Mouse (Mus musculus): ENCODE measurements around the gene Bmi1. TPM values are rescaled to one million over a fixed set of nuclear protein-coding genes. Genes with fewer than 3 reads are reported as not detected.

The Bmi1 gene
- polyA plus RNA-seq, 1 experiment: 42.4 TPM

GRCm38 (mm10) chr2:18679701-18680100, 2.9 kb downstream of the Bmi1 start:
- H3K4me1 ChIP-seq (ENCODE audit: control insufficient read depth, insufficient read depth, insufficient read length, low read length): peaks cover 6% of the 10 kb centered on the region; the same call in 1 of the 2 replicates
- no peak overlapping the region for H3K4me3 ChIP-seq (ENCODE audit: insufficient read depth, low read depth, low read length)
- no peak overlapping the region for H3K27ac ChIP-seq (replicated peaks; ENCODE audit: low read depth, low read length)

- peak overlapping the region; percentile 28; the same call in 1 of the 2 replicates for H3K4me3 ChIP-seq (ENCODE audit: insufficient read depth, low read depth, low read length)
Observed at GRCm38 (mm10) chr2:18680501-18680900, 3.7 kb downstream of the Bmi1 start.

GRCm38 (mm10) chr2:18680961-18681360, 4.1 kb downstream of the Bmi1 start:
- Histone ChIP-seq H3K27ac (replicated peaks; ENCODE audit: low read depth, low read length) (no peak overlapping the region), H3K4me3 (ENCODE audit: insufficient read depth, low read depth, low read length) (peak overlapping the region; percentile 37), H3K4me1 (ENCODE audit: control insufficient read depth, insufficient read depth, insufficient read length, low read length) (peaks cover 4% of the 10 kb centered on the region; the same call in 1 of the 2 replicates)

More at GRCm38 (mm10) chr2:18680501-18680900, 3.7 kb downstream of the Bmi1 start:
- no peak overlapping the region for H3K27ac ChIP-seq (replicated peaks; ENCODE audit: low read depth, low read length)
- H3K4me1 ChIP-seq (ENCODE audit: control insufficient read depth, insufficient read depth, insufficient read length, low read length): peaks cover 6% of the 10 kb centered on the region; the same call in 1 of the 2 replicates

- H3K4me3 ChIP-seq (ENCODE audit: insufficient read depth, low read depth, low read length): no peak overlapping the region
- H3K4me1 ChIP-seq (ENCODE audit: control insufficient read depth, insufficient read depth, insufficient read length, low read length): no peaks in the 10 kb centered on the region
- no peak overlapping the region for H3K27ac ChIP-seq (replicated peaks; ENCODE audit: low read depth, low read length)
Observed at GRCm38 (mm10) chr2:18684062-18684461, 7.2 kb downstream of the Bmi1 start.

- H3K4me3 ChIP-seq (ENCODE audit: insufficient read depth, low read depth, low read length): no peak overlapping the region
- no peak overlapping the region for H3K27ac ChIP-seq (replicated peaks; ENCODE audit: low read depth, low read length)
- no peaks in the 10 kb centered on the region for H3K4me1 ChIP-seq (ENCODE audit: control insufficient read depth, insufficient read depth, insufficient read length, low read length)
Observed at GRCm38 (mm10) chr2:18686386-18686785, 9.6 kb downstream of the Bmi1 start.

GRCm38 (mm10) chr2:18686826-18687519, 10.2 kb downstream of the Bmi1 start:
- no peak overlapping the region for H3K4me3 ChIP-seq (ENCODE audit: insufficient read depth, low read depth, low read length)
- no peak overlapping the region for H3K27ac ChIP-seq (replicated peaks; ENCODE audit: low read depth, low read length)
- H3K4me1 ChIP-seq (ENCODE audit: control insufficient read depth, insufficient read depth, insufficient read length, low read length): no peaks in the 10 kb centered on the region

GRCm38 (mm10) chr2:18687671-18688170, 10.9 kb downstream of the Bmi1 start:
- H3K27ac ChIP-seq (replicated peaks; ENCODE audit: low read depth, low read length): no peak overlapping the region

GRCm38 (mm10) chr2:18688286-18688685, 11.5 kb downstream of the Bmi1 start:
- Histone ChIP-seq H3K27ac (replicated peaks; ENCODE audit: low read depth, low read length) (no peak overlapping the region), H3K4me1 (ENCODE audit: control insufficient read depth, insufficient read depth, insufficient read length, low read length) (no peaks in the 10 kb centered on the region), H3K4me3 (ENCODE audit: insufficient read depth, low read depth, low read length) (peak overlapping the region; percentile 56)

More at GRCm38 (mm10) chr2:18687671-18688170, 10.9 kb downstream of the Bmi1 start:
- Histone ChIP-seq H3K4me3 (ENCODE audit: insufficient read depth, low read depth, low read length) (no peak overlapping the region), H3K4me1 (ENCODE audit: control insufficient read depth, insufficient read depth, insufficient read length, low read length) (no peaks in the 10 kb centered on the region)

GRCm38 (mm10) chr2:18688708-18689063, 11.9 kb downstream of the Bmi1 start:
- Histone ChIP-seq H3K4me3 (ENCODE audit: insufficient read depth, low read depth, low read length) (peak overlapping the region; percentile 56), H3K4me1 (ENCODE audit: control insufficient read depth, insufficient read depth, insufficient read length, low read length) (no peaks in the 10 kb centered on the region), H3K27ac (replicated peaks; ENCODE audit: low read depth, low read length) (no peak overlapping the region)

- no peak overlapping the region for H3K27ac ChIP-seq (replicated peaks; ENCODE audit: low read depth, low read length)
- H3K4me3 ChIP-seq (ENCODE audit: insufficient read depth, low read depth, low read length): peak overlapping the region; percentile 56
- H3K4me1 ChIP-seq (ENCODE audit: control insufficient read depth, insufficient read depth, insufficient read length, low read length): no peaks in the 10 kb centered on the region
Observed at GRCm38 (mm10) chr2:18689064-18689921, 12.5 kb downstream of the Bmi1 start.

GRCm38 (mm10) chr2:18690055-18690691, 13.4 kb downstream of the Bmi1 start:
- H3K27ac ChIP-seq (replicated peaks; ENCODE audit: low read depth, low read length): no peak overlapping the region
- peak overlapping the region; percentile 56 for H3K4me3 ChIP-seq (ENCODE audit: insufficient read depth, low read depth, low read length)
- H3K4me1 ChIP-seq (ENCODE audit: control insufficient read depth, insufficient read depth, insufficient read length, low read length): no peaks in the 10 kb centered on the region

- Histone ChIP-seq H3K4me3 (ENCODE audit: insufficient read depth, low read depth, low read length) (no peak overlapping the region), H3K27ac (replicated peaks; ENCODE audit: low read depth, low read length) (no peak overlapping the region), H3K4me1 (ENCODE audit: control insufficient read depth, insufficient read depth, insufficient read length, low read length) (no peaks in the 10 kb centered on the region)
Observed at GRCm38 (mm10) chr2:18690756-18691155, 13.9 kb downstream of the Bmi1 start.

GRCm38 (mm10) chr2:18692031-18692430, 15.2 kb downstream of the Bmi1 start:
- Histone ChIP-seq H3K4me1 (ENCODE audit: control insufficient read depth, insufficient read depth, insufficient read length, low read length) (no peaks in the 10 kb centered on the region), H3K4me3 (ENCODE audit: insufficient read depth, low read depth, low read length) (no peak overlapping the region), H3K27ac (replicated peaks; ENCODE audit: low read depth, low read length) (no peak overlapping the region)

- Histone ChIP-seq H3K27ac (replicated peaks; ENCODE audit: low read depth, low read length) (no peak overlapping the region), H3K4me3 (ENCODE audit: insufficient read depth, low read depth, low read length) (no peak overlapping the region), H3K4me1 (ENCODE audit: control insufficient read depth, insufficient read depth, insufficient read length, low read length) (no peaks in the 10 kb centered on the region)
Observed at GRCm38 (mm10) chr2:18692548-18692947, 15.7 kb downstream of the Bmi1 start.

GRCm38 (mm10) chr2:18693491-18693870, 16.7 kb downstream of the Bmi1 start:
- Histone ChIP-seq H3K4me3 (ENCODE audit: insufficient read depth, low read depth, low read length) (peak overlapping the region; percentile 99), H3K27ac (replicated peaks; ENCODE audit: low read depth, low read length) (no peak overlapping the region), H3K4me1 (ENCODE audit: control insufficient read depth, insufficient read depth, insufficient read length, low read length) (no peaks in the 10 kb centered on the region)

All from brown adipose tissue, adult 24 weeks (tissue).